Mouse (Mus musculus) granulocyte monocyte progenitor cell, adult 5-6 weeks (primary cell): ENCODE data around the gene Unc5a. TPM values are rescaled to one million over a fixed set of nuclear protein-coding genes. Genes with fewer than 3 reads are reported as not detected.

Experiments
- ATAC-seq: replicated peaks from 2 replicates; pipeline ENCODE4 v1.8.0; 2016; ENCODE audit warnings: mild to moderate bottlenecking, moderate TSS enrichment, inconsistent platforms; ENCODE audit not compliant: poor library complexity, severe bottlenecking
- total RNA-seq, 2 experiments: library from RNA; stranded (forward) in 1 of 2; stranded (reverse) in 1 of 2; fragments of 200-712, 200-1000 nt in 1 of 2; fragments of >200 nt in 1 of 2; fragmentation: Nextera tagmentation in 1 of 2; gene quantifications; 2 replicates each; pipeline ENCODE4 v1.2.3; 2014 to 2017

Unc5a gene
- total RNA-seq, 2 experiments from 2014 or later: not detected

- ATAC-seq: no peak
These were observed 5.5 kb downstream of the Unc5a start for GRCm38 (mm10) chr13:54954745-54955144.

DNA sequence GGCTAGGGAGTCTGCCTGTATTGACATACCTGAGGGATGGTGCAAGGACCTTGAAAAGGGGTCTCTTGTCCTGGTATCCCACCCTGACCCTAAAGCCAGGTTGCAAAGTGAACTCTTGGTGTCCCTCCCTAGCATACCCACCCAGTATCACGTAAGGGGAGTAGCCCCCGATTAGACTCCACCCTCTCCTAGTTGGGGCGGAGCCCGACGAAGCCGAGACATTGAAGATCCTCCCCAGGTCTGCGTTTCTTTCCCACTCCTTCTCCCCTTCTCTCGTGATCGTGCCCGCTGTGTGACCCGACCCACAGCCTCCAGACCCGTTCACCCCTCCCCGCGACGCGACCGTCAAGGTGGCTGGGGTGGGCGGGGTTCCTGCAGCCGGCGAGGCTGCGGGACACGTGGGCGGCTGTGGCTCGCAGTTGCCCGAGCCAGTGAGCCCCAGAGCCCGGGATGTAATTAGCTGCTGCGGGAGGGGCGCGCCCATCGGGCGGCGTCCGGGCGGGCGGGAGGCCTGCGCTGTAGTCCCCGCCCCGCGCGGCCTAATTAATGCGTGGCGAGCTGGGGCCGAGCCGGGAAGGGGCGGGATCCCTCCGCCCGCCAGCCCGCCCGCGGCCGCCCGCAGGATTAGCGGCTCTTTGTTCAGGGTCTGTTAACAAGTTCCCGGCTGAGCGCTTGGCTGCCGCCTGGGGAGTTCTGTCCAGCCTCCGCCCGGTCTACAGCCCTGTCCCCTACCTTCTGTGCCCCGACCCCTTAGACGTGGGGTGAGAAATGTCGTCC is 6.7 kb downstream of the Unc5a start:
- ATAC-seq: peak; percentile 72

DNA sequence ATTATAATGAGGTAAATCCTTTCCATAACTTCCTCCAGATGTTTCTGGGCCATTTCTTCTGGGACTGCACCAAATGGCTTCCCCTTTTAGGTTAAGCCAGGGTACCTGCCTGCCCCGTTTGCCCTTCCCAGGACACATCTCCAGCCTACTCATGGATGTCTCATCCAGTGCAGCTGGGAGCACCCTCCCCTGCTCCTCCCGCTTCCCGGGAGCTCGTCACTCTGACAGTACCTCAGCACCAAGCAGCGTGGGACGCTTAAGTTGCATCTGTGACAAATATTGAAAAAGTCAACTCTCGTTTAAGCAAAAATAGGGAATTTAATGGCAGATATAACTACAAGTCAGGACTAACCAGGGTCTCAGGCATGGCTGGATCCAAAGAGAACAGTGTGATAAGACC is 8.1 kb downstream of the Unc5a start:
- ATAC-seq: no peak

GRCm38 (mm10) chr13:54959059-54959701 is 10.0 kb downstream of the Unc5a start:
- ATAC-seq: no peak

- no peak for ATAC-seq
These were observed 10.6 kb downstream of the Unc5a start for GRCm38 (mm10) chr13:54959842-54960241.

DNA sequence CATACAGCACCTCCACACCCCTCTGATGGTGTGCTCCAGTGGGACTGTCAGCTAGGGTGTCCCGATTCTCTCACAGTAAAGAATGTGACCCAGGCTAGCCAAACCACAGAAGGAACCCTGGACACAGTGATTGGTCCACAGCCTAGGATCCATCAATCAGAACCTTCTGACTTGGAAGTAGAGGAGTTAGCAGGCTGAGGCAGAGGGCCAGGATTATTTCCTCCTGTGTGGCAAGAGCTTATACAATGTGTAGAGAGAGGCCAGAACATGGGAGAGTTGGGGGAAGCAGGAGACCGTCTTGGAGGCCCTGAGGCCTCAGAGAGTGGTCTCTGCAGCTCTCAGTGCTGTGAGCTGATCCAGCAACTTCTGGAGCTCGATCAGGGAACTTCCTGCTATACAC is 11.3 kb downstream of the Unc5a start:
- ATAC-seq: no peak

DNA sequence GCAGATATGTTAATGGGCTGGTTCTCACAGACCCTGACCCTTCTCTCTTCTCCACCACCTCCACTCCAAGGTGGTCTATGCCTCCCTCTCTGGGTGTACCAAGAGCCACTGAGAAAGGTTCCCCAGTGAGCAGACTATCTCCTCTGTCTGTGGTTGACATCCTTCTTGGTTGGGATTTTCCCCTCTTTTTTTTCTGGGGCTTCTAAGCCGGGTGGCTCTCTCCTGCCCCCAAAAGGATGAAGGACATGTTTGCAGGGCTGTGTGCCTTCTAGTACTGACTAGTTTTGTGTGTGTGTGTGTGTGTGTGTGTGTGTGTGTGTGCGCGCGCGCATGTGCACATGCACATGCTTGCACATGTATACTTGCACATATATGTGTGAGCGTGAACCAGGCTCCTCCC is 16.0 kb downstream of the Unc5a start:
- no peak for ATAC-seq

DNA sequence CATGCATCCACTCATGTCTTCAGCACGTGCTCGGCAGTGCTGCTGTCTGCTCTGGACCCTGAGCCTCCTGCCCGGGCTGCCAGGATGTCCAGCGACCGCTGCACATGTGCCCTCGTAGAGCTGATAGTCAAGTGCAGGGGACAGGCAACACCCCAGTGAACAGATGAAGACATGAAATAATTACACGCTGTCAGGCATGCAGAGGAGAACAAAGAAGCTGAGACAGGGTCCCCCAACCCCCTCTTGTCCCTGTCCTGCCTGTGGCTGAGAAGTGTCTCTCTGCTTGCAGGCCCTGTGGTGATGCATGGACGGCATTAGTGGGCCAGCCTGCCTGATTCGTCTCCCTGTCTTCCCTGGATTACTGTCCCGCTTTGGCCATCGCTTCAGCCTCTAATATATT is 18.3 kb downstream of the Unc5a start:
- ATAC-seq: no peak

- ATAC-seq: no peak
These were observed 19.4 kb downstream of the Unc5a start for GRCm38 (mm10) chr13:54968636-54969035.

GRCm38 (mm10) chr13:54969513-54969912 is 20.3 kb downstream of the Unc5a start:
- no peak for ATAC-seq

DNA sequence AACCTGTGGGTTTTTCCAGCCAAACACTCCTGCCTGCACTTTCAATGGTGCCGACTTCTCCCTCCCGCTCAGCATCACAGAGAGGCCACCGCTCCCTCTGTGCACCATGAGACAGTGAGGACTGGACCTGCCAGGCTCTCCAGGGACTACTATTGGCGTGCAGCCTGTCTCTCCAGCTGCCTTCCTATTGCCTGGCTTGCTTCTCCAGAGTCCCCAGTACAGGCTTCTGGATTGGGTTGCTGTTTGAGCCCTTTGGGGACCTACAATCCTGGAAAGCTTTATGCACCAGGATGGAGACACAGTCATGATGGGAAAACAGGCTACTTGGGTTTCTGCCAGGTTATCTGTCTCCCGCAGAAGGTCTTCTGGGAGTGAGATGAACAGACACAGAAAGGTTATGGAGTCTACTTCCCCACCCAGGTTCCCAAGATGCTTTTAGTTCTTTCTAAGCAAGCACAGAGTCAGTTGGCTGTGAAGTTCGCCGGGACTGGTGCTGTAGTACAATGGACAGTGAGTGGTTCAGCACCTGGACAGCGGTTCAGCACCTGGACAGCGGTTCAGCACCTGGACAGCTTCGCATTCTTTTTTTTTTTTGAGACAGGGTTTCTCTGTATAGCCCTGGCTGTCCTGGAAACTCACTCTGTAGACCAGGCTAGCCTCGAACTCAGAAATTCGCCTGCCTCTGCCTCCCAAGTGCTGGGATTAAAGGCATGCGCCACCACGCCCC is 21.5 kb downstream of the Unc5a start:
- ATAC-seq: peak; percentile 65

DNA sequence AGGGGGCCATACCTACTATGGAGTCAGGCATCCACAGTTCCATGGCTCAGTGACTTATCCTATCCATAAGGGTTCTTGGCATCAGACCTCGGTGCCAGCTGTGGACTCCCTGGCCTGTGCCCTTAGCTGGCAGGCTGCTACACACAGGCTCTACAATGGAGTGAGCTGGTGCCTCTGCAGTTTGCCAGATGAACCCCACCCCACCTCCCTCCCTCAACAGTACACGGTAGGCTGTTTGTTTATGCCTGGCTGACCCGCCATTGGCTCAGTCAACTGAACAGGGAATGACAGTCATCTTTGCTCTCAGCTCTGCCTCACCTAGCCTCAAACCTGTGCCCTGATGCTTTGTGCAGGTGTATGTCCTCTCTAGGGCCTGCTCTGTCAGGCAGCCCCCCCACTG is 26.3 kb downstream of the Unc5a start:
- no peak for ATAC-seq

- ATAC-seq: no peak
These were observed 29.6 kb downstream of the Unc5a start for GRCm38 (mm10) chr13:54978804-54979203.

GRCm38 (mm10) chr13:54980957-54981356 is 31.7 kb downstream of the Unc5a start:
- ATAC-seq: no peak

DNA sequence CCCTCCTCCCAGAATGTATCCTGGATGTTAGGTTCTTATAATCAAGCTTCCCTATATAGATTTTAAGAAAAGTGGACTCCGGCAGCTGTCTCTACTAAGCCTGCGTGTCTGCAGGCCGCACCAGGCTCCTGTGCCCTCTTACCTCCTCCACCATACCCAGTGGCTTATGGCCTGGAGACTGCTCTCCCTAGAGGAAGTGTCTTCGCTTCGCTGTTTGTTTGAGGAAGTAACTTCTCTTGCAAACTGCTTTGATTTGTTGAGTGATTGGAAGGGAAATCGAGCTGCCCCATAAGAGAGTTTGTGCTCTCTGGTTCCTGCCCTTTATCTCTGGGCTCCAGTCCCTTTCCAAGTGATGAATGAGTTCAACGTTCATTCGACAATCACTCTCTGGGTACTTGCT is 33.8 kb downstream of the Unc5a start:
- peak; percentile 61 for ATAC-seq

DNA sequence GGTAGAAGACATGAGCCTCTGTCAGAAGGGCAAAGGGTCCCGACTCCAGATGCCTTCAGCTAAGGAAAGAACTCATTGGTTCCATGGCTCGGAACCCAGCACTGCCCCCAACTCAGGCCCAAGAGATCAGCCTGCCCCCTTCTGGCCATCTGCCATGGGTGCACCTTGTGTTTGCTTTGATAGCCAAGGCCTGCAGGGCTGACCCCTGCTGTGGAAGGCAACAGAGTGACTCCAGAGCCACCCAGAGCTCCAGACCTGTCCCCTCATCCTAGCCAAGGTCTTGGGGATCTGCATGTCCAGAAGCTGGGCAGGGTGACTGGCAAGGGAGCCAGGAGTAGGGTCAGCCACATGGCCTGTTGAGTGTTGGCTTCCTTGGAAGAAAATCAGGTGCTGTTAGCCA is 34.4 kb downstream of the Unc5a start:
- no peak for ATAC-seq

- no peak for ATAC-seq
These were observed 38.2 kb downstream of the Unc5a start for GRCm38 (mm10) chr13:54987405-54987804.

- ATAC-seq: peak; percentile 17; the same call in 1 of the 2 replicates
These were observed 39.1 kb downstream of the Unc5a start for GRCm38 (mm10) chr13:54988181-54988760.

DNA sequence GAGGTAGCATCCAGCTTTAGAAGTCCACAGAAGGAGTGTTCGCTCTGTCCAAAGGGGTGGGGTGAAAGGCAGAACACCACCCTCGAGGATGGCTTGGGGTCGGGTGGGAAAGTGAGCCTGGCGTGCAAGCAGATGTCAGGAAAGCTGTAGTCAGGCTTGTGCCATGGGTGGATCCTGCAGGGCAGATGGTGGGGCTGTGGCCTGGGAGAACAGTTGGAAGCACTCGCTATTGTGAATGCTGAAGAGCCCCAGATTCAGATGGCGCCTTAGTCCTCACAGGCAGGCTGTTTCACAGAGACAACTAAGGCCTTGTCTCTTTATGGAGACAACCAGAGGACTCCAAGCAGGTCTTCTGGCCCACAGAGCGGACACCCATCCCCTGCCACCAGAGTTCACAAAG is 43.0 kb downstream of the Unc5a start:
- no peak for ATAC-seq

GRCm38 (mm10) chr13:54994576-54994975 is 45.4 kb downstream of the Unc5a start:
- ATAC-seq: no peak

DNA sequence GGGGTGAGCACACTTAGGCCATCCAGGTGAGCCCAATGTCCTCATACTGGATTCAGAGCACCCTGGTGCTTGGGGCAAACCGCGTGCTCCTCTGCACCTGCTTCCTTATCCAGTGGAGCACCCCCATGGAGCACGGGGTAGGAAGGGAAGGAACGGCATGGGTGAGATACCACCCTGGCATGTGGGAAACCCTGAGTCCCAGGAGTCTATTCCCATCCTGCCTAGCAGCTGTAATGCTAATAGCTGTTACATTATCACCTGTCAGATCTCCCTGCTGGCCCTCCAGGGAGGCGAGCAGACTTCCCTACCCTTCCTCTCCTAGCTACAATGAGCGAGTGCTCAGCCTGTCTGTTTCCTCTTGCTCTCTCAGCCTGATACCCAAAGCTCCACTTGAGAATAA is 46.0 kb downstream of the Unc5a start:
- no peak for ATAC-seq
